Mouse (Mus musculus) sigmoid colon, adult 10 weeks (tissue): ENCODE results near the gene Deaf1. TPM values are rescaled to one million over a fixed set of nuclear protein-coding genes. Genes with fewer than 3 reads are reported as not detected.

ENCODE experiments used
- polyA plus RNA-seq: library from polyadenylated mRNA; stranded (reverse); fragments of 350-450 nt; fragmentation: Illumina TruSeq; extraction: RNeasy Lipid Tissue Mini Kit (QIAGEN cat#74804); gene quantifications from one replicate; pipeline ENCODE4 v1.2.3, GENCODE M21; 2014; ENCODE audit warnings: low read depth, low replicate concordance

Gene Deaf1
- polyA plus RNA-seq: 1.6 TPM

DNA sequence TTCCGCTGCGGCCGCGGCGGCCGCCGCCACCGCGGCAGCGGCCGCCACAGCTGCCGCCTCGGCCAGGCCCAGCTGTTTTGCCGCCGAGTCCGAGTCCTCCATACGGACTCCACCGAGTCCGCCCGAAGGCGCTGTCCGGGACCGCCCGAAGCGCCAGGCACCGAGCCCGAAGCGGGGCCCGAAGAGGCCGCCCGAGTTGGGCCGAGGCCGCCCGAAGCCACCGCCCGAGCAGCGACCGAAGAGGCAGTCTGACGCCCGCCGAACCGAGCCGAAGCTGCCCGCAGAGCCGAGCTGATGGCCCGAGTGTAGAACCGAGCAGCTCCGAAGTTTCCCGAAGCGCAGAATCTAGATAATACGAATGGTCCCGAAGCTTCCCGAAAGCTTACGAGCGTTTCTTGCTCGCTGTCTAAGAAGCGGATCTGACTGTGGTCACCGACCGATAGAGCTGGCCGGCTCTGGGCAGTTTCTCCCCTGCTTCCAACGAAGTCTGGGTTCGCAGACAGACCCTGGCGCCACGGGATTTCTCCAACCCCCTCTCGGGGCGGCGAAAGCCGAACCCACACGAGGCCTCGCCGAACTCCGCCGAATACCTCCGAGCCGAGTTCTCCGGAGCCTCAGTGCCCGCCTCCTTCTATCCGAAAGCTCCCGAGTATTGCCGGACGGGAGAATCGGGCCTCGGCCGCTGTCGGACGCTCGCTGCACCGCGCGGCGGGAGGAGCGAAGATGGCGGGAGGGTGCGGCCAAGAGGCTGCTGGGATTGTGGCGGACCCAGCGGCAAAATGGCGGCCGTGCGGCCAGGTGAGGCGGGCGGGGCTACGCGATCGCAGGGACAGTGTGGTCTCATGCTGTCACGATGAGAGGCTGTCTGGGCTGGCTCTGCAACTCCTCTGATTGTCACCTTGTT, at the start of gene Deaf1, which contains the start of gene Tmem80:
Deaf1 (minus strand) TSS at position 222 of the 904 bp plus-strand sequence.
Tmem80 (plus strand) TSS at position 271 of the 904 bp plus-strand sequence.

DNA sequence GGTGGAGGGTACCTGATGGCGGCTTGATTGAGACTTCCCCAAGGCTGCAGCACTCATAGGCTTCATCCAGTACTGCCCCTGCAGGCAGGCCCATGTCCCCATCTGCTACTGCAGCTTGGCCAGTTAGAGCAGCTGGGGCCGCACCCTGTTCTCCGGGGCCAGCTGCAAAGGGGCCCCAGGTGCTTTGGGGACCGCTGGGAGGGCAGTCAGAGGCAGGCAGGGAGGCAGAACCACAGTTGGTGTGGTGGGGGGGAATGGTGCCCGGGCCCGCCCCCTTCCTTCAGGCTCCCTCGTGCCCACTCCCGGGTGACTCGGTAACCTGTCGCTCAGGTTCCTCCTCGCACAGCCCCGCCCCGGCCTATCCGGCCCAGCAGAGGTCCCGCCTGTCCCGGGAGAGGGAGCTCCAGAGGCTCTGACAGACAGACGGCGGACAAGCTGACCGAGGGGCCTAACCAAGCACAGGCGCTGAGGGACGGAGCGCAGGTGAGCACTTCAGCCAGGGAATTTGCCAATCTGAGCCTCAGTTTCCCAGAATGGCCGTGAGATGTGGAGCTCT, 11.2 kb upstream of the Deaf1 start, which contains the start of gene Eps8l2:
Eps8l2 (plus strand) TSS at position 305 of the 556 bp plus-strand sequence.

GRCm38 (mm10) chr7:141291921-141292582, 35.4 kb downstream of the Deaf1 start, which contains the start of gene Drd4:
Gene Drd4 (plus strand): TSS chr7:141292006.

DNA sequence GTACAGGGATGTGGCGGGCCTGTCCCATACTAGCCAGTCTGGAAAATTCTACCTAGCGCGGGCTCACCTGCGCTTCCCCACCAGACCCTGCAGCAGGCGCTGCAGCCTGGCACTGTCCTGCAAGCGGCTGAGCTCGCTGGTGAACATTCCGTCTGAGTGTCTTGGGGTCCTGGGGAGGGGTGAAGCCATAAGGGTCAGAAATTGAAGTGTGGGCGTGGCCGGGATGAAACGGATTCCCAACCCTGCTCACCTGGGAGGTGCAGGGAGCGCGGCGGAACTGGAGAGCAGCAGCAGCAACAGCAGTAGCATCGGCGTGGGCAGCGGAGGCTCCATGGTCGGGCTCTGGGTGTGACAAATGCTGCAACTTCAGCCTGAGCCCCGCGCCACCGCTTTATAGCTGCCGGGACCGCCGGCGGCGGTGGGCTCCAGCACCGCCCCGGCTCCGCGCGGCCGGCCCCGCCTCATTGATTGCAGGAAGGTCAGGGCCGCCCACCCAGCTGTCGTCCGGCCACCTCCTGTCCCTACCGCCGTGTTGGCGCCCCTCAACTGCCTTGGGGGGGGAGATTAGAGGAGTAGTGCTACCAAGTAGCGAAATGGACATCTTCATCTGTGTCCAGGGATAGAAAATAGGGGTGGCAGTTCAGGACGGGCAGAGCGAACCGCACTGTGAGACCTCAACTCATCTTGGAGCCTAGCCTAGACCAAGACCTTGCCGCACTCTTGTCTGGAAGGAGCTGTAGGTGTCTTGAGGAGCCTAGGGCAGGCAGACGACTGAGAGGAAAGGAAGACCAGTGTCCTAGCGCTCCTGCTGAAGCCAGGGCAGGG, 48.5 kb downstream of the Deaf1 start, which contains the start of gene Sct:
Sct (minus strand) TSS at position 368 of the 825 bp plus-strand sequence.

GRCm38 (mm10) chr7:141276546-141276945, 50.9 kb downstream of the Deaf1 start, which contains the start of gene Cdhr5:
Gene Cdhr5 (minus strand): TSS chr7:141276786.

GRCm38 (mm10) chr7:141265739-141266561, 61.5 kb downstream of the Deaf1 start, which contains the start of gene Irf7:
Gene Irf7 (minus strand): TSS chr7:141266481.

Other genes starting within 250 kb of the Deaf1 start
- 0.69 TPM for gene Pkp3, start 249.5 kb downstream of the Deaf1 start, polyA plus RNA-seq
- gene Sigirr, start 227.1 kb downstream of the Deaf1 start, polyA plus RNA-seq: 2.9 TPM
- 59.9 TPM for gene Ano9, start 209.9 kb downstream of the Deaf1 start, polyA plus RNA-seq
- gene Ptdss2, start 205.3 kb downstream of the Deaf1 start, polyA plus RNA-seq: 17.4 TPM
- 2.4 TPM for gene Rnh1, start 154.8 kb downstream of the Deaf1 start, polyA plus RNA-seq
- gene Hras, start 133.7 kb downstream of the Deaf1 start, polyA plus RNA-seq: 5.6 TPM
- 1.1 TPM for gene Lrrc56, start 133.5 kb downstream of the Deaf1 start, polyA plus RNA-seq
- gene Lmntd2, start 113.6 kb downstream of the Deaf1 start, polyA plus RNA-seq: 0.66 TPM
- 12.7 TPM for gene Rassf7, start 111.8 kb downstream of the Deaf1 start, polyA plus RNA-seq
- 19.9 TPM for gene Phrf1, start 98.9 kb downstream of the Deaf1 start, polyA plus RNA-seq
- 74.8 TPM for gene Irf7, start 61.2 kb downstream of the Deaf1 start, polyA plus RNA-seq
- 135 TPM for gene Cdhr5, start 50.9 kb downstream of the Deaf1 start, polyA plus RNA-seq
- gene Sct, start 48.6 kb downstream of the Deaf1 start, polyA plus RNA-seq: not detected
- not detected for gene Drd4, start 35.7 kb downstream of the Deaf1 start, polyA plus RNA-seq
- 17.6 TPM for gene Tmem80, start within 50 bp of the Deaf1 start, polyA plus RNA-seq
- 14.2 TPM for gene Eps8l2, start 11.2 kb upstream of the Deaf1 start, polyA plus RNA-seq
- 19.4 TPM for gene Taldo1, start 64.5 kb upstream of the Deaf1 start, polyA plus RNA-seq
- 10.9 TPM for gene Gatd1, start 86.4 kb upstream of the Deaf1 start, polyA plus RNA-seq
- gene Cend1, start 101.8 kb upstream of the Deaf1 start, polyA plus RNA-seq: 1.3 TPM
- gene Slc25a22, start 110.2 kb upstream of the Deaf1 start, polyA plus RNA-seq: 1.7 TPM
- gene Pidd1, start 116.3 kb upstream of the Deaf1 start, polyA plus RNA-seq: 0.28 TPM
- gene Rplp2, start 119.7 kb upstream of the Deaf1 start, polyA plus RNA-seq: 29.5 TPM
- gene Pnpla2, start 127.5 kb upstream of the Deaf1 start, polyA plus RNA-seq: 3.7 TPM
- 1.9 TPM for gene Cracr2b, start 133.4 kb upstream of the Deaf1 start, polyA plus RNA-seq
- 35.4 TPM for gene Cd151, start 139.7 kb upstream of the Deaf1 start, polyA plus RNA-seq
- gene Polr2l, start 147.4 kb upstream of the Deaf1 start, polyA plus RNA-seq: 0.79 TPM
- gene Tspan4, start 147.6 kb upstream of the Deaf1 start, polyA plus RNA-seq: 0.79 TPM
- 4.4 TPM for gene Chid1, start 212.2 kb upstream of the Deaf1 start, polyA plus RNA-seq
- gene Ap2a2, start 234.5 kb upstream of the Deaf1 start, polyA plus RNA-seq: 59.0 TPM